Mouse (Mus musculus) liver, adult 2 months (tissue): ENCODE measurements around the gene Gars.

ENCODE experiments used
- CTCF ChIP-seq: fragments of 200-500 bp; IDR thresholded peaks from 2 replicates; pipeline ENCODE4 v1.5.1; 2011; ENCODE audit warnings: low read depth, low read length, control low read depth
- POLR2A ChIP-seq: fragments of 200-500 bp; IDR thresholded peaks from 2 replicates; pipeline ENCODE4 v1.6.1; 2011; ENCODE audit warnings: low read length, control low read depth; ENCODE audit not compliant: insufficient read depth; ENCODE audit errors: extremely low read depth

GRCm38 (mm10) chr6:54991189-54991588, 46.6 kb upstream of the Gars start:
- TF ChIP-seq POLR2A (no peak), CTCF (no peak)
